Mouse (Mus musculus): ENCODE results near the gene Txndc5.

Txndc5 gene

DNA sequence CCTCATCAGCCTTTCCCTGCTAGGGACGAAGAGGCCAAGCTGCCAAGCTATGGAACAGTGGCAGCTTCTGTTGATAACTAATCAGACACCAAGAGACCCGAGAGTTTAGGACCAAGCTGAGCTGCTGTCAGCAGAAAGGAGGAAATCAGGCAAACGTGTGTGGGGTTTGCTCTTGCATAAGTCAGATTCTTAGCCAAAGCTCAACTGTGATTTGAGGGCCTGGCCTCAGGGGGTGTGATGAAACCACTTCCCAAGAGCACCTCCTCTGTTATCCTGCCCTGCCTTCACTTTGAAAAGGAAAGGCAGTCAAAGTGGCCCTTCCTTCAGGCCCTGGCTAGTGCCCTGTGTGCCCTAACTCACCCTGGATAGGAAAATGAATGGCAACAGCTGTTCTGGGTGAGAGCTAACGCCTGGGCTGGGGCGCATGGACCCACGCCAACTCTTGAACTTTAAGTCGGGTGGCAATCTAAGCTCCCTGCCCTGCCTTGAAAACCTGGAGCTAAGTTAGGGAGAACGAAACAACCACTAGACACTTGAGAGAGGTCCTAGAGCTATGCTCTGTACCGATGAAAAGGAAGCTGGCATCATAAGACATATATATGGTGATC lies at the start of gene Txndc5:
Gene Txndc5 (minus strand): TSS at position 138 of the 608 bp plus-strand sequence.
- DNase-seq, result peak; percentile 72

DNA sequence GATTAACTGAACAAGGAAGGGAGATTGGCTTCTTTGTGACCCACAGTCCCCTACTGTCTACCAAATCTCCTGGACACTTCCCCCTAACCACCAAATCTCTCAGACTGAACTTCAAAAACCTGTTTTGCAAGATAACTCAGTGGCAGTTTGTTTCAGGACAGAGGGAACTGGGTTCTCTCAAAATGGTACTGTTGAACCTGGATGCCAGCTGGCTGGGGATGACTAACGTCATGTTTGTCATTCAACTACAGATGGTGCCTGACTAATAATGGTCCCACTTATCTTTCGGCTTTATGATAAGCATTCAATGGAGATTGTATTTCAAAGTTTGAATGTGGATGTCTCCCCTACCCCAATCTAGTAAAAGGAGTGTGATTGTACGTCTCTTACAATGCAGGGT lies 46.0 kb upstream of the Txndc5 start:
- no peak for DNase-seq

DNA sequence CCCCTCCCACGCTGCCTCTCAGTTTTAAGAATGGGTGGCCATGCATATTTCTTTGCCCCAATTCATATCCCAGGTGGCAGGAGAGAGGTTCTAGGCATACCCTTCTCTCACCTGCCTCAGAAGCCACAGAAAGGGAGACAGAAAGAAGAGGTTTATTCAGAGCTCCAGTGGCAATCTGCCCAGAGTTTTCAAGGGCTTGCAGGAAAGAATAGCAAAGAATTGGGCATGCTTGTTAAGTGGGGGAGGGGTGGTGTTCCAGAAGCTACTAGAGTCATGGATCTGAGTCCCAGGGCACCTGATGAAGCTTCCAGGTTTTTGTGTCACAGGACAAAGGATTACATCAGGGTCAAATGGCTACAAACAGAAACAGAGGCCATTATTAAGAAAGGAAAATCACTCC lies 44.7 kb upstream of the Txndc5 start:
- DNase-seq, result peak; percentile 50

DNA sequence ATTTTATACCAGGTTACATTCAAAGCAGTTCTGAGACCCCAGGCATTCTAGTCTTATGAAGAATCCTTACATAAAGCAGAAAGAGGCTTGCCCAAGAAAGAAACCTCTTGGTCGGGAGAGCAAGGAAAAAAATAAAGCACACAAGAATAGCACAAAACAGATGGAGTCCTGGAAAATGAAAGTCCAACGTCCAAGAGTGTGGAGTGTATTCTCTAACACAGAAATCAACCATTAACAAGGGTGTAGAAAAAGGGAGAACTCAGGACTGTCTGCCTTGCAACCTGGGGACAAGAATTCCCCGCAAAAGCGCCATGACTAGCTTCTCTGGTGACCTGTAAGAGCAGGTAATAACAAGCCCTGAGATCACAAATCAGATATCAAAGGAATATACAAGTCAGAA lies 36.6 kb upstream of the Txndc5 start:
- no peak for DNase-seq

DNA sequence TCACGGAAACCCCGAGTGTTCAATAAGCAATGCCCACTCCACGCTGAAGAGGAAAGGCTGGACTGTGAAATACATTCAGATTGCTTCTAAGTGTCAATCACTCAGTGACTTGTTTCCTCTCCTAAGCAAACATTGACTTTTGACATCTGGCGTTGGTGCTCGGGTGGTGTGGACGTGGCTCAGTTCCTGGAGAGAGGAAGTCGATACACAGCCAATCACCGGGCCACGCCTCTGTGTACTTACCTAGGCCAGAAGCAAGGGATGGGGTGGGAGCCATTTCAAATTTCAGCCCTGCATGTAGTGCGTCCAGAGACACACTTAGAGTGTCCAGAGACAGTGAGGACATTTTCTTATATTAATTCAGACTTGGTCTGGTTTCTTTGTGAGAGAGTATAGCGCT lies 26.0 kb upstream of the Txndc5 start:
- peak; percentile 43 for DNase-seq

DNA sequence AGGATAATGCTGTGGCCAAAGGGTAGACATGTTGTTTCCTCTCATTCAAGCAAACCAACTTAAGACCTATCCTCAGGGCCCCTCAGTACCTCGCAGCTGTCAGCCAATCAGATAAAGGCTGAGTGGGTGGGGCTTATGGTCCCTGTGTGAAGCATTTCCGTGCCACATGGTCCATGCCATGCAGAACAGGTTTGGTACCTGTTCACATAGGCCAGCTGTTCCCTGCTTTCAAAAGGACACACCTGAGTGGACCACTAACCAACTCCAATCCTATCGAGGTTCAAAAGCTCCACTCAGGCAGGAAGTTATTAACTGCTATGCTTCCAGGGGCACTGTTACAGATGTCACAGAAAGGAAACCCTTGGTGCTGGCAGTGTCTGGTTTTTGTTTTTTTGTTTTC lies 25.6 kb upstream of the Txndc5 start:
- DNase-seq, result no peak

DNA sequence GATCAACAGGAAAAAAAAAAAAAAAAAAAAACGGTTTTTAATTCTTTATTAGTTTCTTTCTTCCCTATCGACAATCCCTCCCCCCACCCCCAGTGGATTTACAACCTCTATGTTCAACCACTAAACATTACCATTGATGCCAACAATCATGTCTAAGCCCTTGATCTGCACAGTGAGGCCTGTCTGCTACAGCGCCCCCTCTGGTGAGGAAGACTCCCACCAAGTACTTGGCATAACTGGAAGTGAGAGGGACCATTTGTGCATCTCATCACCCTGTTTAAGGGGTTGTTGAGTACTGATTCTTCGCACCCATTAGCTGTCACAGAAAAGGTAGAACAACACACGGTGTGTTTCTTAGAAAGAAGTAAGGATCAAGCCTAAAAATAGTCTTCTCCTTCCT lies 20.1 kb upstream of the Txndc5 start:
- no peak for DNase-seq

DNA sequence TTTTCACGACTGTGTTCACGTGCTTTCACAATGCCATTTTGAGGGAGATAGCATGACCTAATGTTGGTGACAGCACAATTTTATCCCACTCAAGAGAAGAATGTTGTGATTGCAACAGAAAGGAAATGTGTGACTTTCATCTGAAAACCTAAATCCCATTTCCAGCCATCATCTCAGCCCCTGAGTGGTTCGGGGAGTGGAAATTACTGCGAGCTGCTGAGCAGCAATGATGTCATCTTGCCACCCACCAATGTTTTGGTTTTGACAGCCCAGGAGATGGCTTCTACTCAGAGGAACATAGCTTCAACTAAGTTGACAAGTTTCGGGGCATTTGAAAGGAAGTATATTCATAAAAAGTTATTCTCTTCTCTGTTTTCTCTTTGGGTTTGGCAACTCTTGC lies 19.1 kb upstream of the Txndc5 start:
- DNase-seq, result no peak

DNA sequence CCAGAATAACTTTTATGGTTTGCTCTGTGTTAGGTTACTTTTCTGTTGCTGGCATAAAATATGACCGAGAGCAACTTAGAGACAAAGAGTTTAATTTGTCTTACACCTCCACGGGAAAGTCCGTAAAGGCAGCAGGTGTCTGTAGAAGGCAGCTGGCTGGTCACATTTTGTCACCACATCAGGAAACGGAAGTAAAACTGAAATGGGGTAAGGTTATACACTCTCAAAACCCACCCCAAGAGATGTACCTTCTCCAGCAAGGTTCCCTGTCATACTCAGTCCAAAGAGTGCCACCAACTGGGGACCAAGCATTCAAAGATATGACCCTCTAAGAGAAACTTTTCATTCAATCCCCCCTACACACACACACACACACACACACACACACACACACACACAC lies 18.1 kb upstream of the Txndc5 start:
- DNase-seq, result no peak

DNA sequence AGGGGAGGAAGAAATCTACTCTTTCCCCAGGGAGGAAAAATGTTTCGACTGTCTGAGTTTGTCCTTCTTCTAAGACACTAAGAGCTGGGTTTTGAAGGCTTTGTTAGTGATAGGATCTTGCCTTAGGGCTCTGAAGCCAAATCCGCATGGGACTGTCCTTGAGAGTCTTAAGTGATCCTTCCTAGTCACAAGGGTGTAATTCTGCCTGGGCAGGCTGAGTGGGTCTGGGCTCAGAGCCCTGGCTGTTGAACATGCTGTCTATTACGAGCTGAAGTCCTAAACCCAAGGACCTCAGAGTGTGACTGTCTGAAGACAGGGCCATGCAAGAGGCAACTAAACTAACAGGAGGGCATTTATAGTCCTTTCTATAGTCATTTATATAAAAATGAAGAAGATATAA lies 16.8 kb upstream of the Txndc5 start:
- peak; percentile 63 for DNase-seq

DNA sequence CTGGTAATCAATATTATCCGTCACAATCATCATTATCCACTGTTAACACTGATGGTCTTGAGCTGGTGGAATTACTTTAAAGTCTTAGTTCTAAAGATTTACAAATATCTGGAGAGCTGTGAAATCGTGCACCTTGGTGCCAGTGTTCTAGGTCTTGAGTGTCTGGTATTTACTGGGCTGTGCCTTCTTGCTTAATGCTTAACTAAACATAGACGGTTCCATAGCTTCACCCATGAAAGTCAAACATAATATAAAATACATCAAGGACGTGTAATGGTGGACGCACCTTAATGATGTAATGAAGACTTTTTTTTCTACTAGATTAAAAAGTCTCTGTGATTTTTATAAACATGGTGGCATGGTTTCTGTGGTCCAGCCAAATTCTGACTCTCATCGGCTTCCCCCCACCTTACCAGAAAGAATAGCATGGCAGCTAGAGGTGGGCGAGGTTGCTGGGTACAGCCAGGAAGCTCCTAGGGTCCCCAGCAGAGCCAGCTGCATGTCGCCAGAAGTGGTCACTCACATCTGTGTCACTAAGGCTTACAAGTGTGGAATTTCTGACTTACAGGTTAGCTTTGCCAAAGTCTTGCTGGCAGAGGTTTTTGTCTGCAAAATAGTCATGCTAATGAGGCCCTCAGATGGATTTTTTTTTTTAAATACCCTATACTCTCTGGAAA lies 16.3 kb upstream of the Txndc5 start:
- DNase-seq, result no peak

DNA sequence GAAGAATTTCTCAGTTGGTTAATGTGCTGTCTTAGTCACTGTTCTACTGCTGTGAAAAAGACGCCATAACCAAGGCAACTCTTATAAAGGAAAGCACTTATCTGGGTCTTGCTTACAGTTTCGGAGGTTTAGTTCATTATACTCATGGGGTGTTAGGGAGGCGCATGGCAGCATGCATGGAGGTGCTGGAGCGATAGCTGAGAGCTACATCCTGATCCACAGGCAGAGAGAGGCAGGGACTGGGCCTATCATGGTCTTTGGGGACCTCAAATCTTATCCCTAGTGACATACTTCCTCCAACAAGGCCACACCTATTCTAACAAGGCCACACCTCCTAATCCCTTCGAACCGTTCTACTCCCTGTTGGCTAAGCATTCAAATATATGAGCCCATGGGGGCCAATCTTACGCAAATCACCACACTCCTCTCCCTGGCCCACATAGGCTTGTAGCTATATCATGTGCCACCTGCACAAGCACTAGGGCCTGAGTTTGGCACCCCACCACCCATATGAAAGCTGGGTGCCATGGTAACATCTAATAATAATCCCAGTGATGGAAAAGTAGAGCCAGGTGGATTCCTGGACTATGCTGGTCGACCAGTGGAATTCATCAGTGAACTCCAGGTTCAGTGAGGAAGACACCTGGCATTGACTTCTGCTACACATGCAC lies 15.0 kb upstream of the Txndc5 start:
- DNase-seq, result no peak

DNA sequence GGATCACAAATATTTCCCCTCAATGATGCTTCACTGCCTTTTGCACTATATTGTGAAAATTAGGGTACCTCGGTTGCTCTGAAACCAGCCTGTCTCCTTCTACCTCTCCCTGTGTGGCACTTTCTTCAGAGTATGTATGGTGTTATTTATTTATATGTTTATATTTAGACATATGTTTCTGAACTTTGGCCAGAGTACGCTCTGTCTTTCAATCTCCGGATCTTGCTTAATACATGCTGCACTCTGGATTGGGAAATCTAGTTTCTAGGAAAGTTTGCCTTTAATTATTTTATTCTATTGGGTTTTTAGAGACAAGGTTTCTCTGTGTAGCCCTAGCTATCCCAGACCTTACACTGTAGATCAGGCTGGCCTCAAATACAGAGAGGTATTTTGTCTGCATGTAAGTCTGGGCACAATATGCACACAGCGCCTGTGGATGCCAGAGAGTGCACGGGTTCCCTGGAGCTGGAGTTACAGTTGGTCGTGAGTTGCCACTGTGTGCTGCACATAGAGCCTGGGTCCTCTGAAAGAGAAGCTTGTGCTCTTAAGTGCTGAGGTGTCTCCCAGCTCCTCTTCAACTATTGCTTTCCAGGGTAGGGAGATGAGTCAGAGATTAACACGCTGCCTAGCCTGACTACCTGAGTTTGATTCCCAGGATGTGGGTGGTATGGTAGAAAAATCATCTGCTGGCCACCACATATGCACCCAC lies 10.7 kb upstream of the Txndc5 start:
- DNase-seq, result no peak

DNA sequence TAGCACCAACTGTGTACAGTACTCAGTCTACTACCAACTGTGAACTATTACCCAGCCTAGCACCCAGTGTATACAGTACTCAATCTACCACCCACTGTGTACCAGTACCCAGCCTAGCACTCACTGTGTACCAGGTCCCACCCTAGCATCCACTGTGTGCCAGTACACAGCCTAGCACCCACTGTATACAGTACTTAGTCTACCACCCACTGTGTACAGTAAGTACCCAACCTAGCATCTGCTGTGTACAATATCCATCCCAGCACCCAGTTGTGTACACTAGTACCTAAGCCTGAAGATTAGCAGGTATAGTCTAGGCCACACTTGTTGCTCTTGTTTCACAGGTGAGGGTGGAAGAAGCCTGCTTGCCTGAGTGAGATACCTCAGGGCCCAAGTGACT lies 8.9 kb upstream of the Txndc5 start:
- no peak for DNase-seq

DNA sequence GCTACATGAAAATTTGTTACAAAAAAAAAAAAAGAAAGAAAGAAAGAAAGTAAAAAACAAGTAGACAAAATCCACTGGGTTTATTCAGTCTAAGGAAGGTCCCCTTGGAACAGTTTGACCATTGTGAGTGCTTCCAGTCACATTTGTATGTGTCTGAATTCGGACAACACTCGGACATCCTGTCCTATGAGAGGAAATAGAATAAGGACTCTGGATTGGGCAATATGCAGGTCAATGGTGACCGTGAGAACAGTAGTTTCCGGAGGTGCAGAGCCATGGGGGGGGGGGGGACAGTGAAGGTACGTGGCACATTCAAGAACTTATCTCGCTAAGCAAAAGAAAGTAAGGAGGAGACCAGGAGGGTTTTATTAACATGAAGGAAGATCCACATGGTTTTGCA lies 6.1 kb upstream of the Txndc5 start:
- DNase-seq, result peak; percentile 47

DNA sequence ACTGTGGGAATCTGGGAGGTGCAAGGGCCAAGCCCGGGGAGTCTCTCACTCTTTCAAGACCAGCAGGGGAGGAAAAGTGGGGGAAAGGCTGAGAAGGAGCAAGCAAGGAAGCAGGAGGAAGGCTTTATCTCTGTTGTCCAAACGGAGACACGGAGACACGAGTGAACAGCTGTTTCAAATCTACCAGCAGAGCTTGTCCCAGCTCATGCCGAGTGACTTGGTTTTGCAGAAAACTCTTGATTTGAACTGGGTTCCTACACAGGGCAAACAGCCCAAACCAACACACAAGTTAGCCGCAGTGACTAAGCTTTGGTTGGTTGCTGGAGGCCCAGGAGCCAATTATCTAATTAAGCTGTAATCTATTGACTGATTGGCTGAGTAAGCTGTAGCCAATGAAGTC lies 5.4 kb upstream of the Txndc5 start:
- no peak for DNase-seq

DNA sequence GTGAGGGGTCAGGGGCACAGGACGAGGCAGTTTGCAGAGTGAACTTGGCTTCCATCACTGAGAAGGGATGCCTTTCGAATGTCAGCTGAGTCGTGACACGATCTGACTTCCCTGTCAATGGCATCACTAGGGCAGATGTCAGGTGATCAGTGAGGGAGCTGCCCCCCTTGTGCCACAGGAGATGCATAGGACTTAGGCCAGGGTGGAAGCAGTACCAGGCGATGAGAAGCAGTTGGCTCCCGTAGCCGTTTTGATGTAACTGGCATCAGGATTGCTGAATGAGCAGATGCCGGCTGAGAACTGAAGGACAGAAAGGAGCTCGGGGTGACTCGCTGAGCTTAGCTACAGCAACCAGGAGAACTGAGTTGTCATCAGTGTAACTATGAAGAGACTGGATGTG lies 4.8 kb upstream of the Txndc5 start:
- DNase-seq, result no peak

DNA sequence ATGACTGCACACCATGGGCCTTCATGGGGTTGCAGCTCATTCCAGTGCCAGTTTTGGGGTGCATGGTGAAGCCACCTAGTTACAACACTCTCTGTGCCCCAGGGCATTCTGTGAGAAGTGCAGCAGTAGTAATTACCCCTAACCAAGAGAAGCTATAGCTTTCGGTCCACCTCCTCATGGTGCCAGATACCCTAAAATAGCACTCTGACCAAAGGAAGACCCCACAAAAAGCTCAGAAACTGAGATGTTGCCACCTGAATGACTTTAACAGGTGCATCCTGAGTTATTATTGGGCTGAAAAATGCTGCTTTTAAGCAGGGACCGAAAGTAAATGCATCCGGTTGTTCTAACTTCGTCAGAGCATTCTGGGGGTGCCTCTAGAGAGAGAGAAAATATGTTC lies 2.9 kb upstream of the Txndc5 start:
- DNase-seq, result no peak

DNA sequence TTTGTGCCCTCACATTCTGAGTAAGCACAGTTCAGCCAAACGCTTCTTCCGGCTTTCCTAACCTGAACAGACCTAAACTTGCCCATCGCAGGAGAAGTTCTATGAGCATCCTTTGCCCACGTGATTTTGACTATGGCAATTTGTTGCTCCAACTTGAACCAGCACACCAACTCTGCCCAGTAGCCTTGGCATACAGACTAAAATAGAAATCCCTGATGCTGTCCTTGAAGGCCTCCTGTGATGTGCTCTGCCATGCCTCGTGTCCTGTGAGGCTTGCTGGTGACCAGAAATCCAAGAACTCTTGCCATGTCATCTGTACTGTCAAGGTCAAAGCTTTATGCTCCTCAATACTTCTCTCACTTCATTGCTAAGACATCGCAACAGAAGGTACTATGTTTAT lies 952 bp upstream of the Txndc5 start:
- DNase-seq, result no peak

DNA sequence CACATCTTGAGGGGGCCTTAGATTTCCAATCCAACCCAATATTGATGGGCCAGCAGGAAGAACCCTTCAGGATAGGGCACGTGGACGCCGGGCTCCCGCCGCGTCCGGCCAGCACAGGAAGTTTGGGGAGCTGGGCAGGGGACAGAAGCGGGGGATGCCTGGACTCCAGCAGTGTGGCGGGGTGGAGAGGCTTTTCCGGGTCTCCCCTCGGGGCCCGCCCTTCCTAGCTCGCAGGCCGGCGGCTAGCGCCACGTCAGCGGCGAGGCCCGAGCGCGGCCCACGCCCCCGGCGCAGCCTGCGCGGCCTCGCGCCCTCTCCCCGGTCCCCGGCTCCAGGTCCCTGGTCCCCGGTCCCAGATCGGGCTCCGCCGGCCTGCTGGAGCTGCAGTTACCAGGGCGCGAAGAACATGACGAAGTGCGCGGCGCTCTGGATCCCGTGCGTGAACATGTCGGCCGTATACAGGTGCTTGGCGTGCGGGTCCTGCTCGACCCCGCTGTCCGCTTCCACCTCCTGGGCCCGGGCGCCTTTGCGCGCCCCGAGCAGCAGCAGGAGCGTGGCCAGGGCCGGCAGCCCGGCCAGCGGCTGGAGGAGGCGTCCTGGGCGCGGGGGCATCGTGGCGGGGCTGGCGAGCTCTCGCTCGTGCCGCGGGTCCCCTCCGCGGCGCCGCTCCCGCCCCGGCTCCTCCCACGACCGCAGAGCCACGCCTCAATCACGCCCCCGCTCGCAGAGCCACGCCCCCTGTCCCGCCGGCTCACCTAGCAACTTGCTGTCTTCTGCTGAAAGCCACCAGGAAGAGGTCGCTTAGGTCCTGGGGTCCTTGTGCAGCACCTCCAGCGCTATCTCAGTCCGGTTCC lies 600 bp downstream of the Txndc5 start:
- DNase-seq, result peak; percentile 91

DNA sequence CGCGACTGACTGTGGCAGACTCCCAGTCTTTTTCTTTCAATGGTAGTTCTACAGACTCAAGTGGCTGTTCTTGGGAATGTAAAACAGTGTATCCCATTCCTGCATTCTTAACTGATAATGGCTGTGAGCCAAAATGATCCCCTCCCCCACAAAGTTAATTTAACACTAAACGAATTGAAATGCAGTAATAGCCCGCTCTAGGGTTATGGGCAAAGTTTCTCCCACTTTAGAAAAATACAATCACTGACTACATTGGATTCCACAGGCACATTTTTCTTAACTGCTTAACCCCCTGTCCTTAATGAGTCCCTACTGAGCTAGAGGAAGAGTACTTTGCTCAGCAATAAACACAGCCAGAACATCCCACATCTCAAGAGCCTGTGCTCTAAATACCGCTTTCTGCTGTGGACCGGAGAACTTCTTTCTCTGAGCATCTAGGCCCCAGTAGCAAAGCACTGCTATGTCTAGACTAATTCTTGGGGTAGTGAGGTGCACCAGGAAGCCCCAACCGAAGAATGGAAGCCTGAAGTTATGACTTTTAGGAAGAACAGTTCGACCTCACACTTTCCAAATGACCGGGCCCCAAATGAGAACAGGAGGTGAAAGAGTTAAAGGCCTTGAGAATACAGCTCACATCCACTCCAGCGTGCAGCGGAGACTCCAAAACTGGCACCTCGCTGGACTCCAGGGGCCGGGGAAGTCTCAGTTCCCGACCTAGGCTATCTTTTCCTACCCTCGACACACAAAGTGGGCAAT lies 1.4 kb downstream of the Txndc5 start:
- no peak for DNase-seq

DNA sequence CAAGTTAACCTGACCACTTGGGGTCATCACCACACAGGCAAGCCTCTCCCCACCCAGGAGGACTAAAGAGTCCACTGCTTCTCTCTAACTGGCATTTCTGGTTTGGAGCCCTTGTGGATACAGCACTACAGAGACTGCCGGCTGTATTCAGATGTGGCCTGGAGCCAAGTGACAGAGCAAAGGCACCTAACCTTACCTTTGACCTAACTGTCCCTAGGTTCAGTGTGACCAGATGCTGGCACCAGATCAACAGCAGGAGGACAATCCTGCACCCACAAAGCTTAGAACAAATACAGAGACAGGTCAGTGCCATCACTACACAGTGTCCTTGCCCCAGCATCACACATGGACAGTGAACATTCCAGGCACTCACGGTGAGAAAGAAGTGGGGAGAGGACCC lies 2.5 kb downstream of the Txndc5 start:
- no peak for DNase-seq
